Mouse (Mus musculus): ENCODE measurements around the gene Ssxb1. TPM values are rescaled to one million over a fixed set of nuclear protein-coding genes. Genes with fewer than 3 reads are reported as not detected.
"Not testable (repeated sequence)": the region's sequence is repeated elsewhere in the genome, so short reads cannot be mapped to it uniquely, and the experiment has no call there.

Gene Ssxb1
- total RNA-seq (2021): not detected
- long read RNA-seq, experiment 1: 0 reads
- long read RNA-seq, experiment 2: 0 reads

DNA sequence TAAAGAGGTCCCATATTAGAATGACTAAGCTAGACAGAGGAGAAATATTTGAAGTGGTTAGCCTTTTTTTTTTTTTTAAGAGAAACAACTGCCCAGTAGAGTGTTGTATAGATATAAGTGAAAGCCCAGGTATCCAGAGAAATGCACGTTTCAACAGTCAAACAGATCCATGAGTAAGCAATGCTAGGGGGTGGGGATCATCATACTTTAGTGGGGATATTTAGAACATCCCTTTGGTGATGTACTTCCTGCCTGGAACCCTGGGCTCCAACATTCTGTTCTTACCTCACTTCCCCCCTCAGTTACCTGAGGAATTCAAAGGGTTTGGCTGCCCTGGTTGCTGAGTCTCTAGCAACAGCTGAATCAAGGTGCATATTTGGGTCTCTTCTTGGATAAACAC lies at the start of gene Ssxb1:
Gene Ssxb1 (plus strand): TSS at position 301 of the 400 bp plus-strand sequence.
- not testable (repeated sequence) for DNase-seq

DNA sequence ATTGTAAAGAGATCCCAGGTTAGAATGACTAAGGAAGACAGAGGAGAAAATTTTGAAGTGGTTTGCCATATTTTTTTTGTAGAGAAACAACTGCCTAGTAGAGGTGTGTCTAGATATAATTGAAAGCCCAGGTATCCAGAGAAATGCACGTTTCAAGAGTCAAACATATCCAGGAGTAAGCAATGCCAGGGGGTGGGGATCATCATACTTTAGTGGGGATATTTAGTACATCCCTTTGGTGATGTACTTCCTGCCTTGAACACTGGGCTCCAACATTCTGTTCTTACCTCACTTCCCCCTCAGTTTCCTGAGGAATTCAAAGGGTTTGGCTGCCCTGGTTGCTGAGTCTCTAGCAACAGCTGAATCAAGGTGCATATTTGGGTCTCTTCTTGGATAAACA lies 46.4 kb upstream of the Ssxb1 start, which contains the start of gene Ssxb9:
Gene Ssxb9 (plus strand): TSS at position 301 of the 400 bp plus-strand sequence.
- not testable (repeated sequence) for DNase-seq

DNA sequence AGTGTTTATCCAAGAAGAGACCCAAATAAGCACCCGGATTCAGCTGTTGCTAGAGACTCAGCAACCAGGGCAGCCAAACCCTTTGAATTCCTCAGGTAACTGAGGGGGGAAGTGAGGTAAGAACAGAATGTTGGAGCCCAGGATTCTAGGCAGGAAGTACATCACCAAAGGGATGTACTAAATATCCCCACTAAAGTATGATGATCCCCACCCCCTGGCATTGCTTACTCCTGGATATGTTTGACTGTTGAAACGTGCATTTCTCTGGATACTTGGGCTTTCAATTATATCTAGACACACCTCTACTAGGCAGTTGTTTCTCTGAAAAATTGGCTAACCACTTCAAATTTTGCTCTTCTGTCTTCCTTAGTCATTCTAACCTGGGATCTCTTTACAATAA lies 48.5 kb downstream of the Ssxb1 start, which contains the start of gene Ssxb2:
Gene Ssxb2 (minus strand): TSS at position 101 of the 400 bp plus-strand sequence.
- DNase-seq: not testable (repeated sequence)

Other genes starting within 250 kb of the Ssxb1 start
- 1 to 10 TPM; 4.0 to 4.3 TPM for gene Tbc1d25, start 237.1 kb upstream of the Ssxb1 start, total RNA-seq (2021)
- 10 to 100 TPM; 17.7 to 20.0 TPM for gene Ebp, start 219.8 kb upstream of the Ssxb1 start, total RNA-seq (2021)
- 1 to 10 TPM; 2.0 to 3.0 TPM for gene Porcn, start 206.8 kb upstream of the Ssxb1 start, total RNA-seq (2021)
- gene Ftsj1, start 160.9 kb upstream of the Ssxb1 start, total RNA-seq (2021): 10 to 100 TPM in 1 of 2 experiments, 1 to 10 TPM in 1; 9.8 to 12.2 TPM
- under 1 TPM; 0.36 to 0.67 TPM for gene Slc38a5, start 142.2 kb upstream of the Ssxb1 start, total RNA-seq (2021)
- gene Ssxb10, start 85.9 kb upstream of the Ssxb1 start, total RNA-seq (2021): not detected
- gene Ssxb9, start 46.3 kb upstream of the Ssxb1 start, total RNA-seq (2021): not detected
- not detected for gene Ssxb2, start 48.4 kb downstream of the Ssxb1 start, total RNA-seq (2021)
- gene Gm14459, start 111.6 kb downstream of the Ssxb1 start, total RNA-seq (2021): not detected
- gene Ssxb6, start 134.9 kb downstream of the Ssxb1 start, total RNA-seq (2021): not detected
- gene Ssxb3, start 178.5 kb downstream of the Ssxb1 start, total RNA-seq (2021): not detected

Measured in heart, adult 18-20 months (tissue).